Mouse (Mus musculus) neural tube, embryonic 13.5 days (tissue): ENCODE measurements at regions not wholly inside any gene's neighbourhood (a gene's known extent, or its start where the extent isn't known, plus 50 kb on each side); places are given as distances from the start of the nearest gene placed in this dataset.
A peak's percentile ranks its signal among the peaks of the same experiment; 100 is the strongest.

Experiments
- ATAC-seq: fragments of 200-750 bp; cut with Nextera tagmentation; 2 replicates; pipeline ENCODE4 v1.8.0; 2017; ENCODE audit warnings: low read depth, mild to moderate bottlenecking, moderate TSS enrichment, moderate library complexity
- H3K27ac ChIP-seq: fragments of 300-500 bp; sonication (generic); replicated peaks from 2 replicates; pipeline ENCODE4 v1.5.1; 2015; ENCODE audit warnings: moderate library complexity, mild to moderate bottlenecking, inconsistent platforms
- H3K27me3 ChIP-seq: fragments of 300-500 bp; sonication (generic); 2 replicates; pipeline ENCODE4 v1.6.1; 2015; ENCODE audit warnings: mild to moderate bottlenecking, inconsistent platforms
- H3K36me3 ChIP-seq: fragments of 300-500 bp; sonication (generic); 2 replicates; pipeline ENCODE4 v1.6.1; 2015; ENCODE audit warnings: mild to moderate bottlenecking, inconsistent platforms
- H3K4me1 ChIP-seq: fragments of 300-500 bp; sonication (generic); replicated peaks from 2 replicates; pipeline ENCODE4 v1.6.1; 2015; ENCODE audit warnings: inconsistent platforms
- H3K4me2 ChIP-seq: fragments of 300-500 bp; sonication (generic); 2 replicates; pipeline ENCODE4 v1.6.1; 2015; ENCODE audit warnings: inconsistent platforms, mild to moderate bottlenecking, moderate library complexity
- H3K4me3 ChIP-seq: fragments of 300-500 bp; sonication (generic); 2 replicates; pipeline ENCODE4 v1.5.1; 2015; ENCODE audit warnings: mild to moderate bottlenecking, inconsistent platforms
- H3K9ac ChIP-seq: fragments of 300-500 bp; sonication (generic); 2 replicates; pipeline ENCODE4 v1.6.1; 2015; ENCODE audit warnings: moderate library complexity, mild to moderate bottlenecking, inconsistent platforms
- H3K9me3 ChIP-seq: fragments of 300-500 bp; sonication (generic); 2 replicates; pipeline ENCODE4 v1.6.1; 2016; ENCODE audit warnings: inconsistent platforms
- WGBS: fragments of 180-500 bp; shearing (Covaris S2); methylation state at CpG from one replicate; pipeline ENCODE4 v1.1.7; 2015; 5-methylcytosine and 5-hydroxymethylcytosine counted together

- H3K27ac ChIP-seq, result no peak overlapping the region
- no peak for ATAC-seq
- no peaks in the 10 kb centered on the region for H3K27me3 ChIP-seq
- no peak overlapping the region for H3K4me3 ChIP-seq
- no peaks in the 10 kb centered on the region for H3K36me3 ChIP-seq
- no peak overlapping the region for H3K4me2 ChIP-seq
- 84% methylated on average over 1 of the region's 1 CpGs for WGBS
- H3K9me3 ChIP-seq, result no peaks in the 10 kb centered on the region
- no peak overlapping the region for H3K9ac ChIP-seq
- H3K4me1 ChIP-seq, result no peaks in the 10 kb centered on the region
Measured at GRCm38 (mm10) chr16:27783978-27784377, 395.3 kb downstream of the Ccdc50 start.

DNA sequence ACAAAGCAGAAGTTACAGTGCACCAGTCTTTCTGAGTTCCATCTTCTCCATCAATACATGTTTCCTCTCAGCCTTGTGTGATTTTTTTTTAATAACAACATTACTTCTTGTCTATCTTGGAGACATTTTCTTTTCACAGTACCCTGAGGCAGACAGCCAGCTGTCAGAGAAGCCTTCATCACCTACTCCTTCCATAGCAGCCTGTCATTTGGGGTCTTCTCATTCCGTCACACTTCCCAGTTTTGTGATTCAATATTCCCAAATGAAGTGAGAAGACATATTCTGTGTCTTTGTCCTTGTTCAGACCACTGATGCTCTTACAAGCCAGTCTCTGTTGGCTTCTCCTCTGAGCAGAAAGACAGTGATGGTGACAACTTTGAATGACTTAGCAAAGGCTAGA is 404.7 kb downstream of the Ccdc50 start:
- Histone ChIP-seq H3K4me1 (no peaks in the 10 kb centered on the region), H3K9me3 (no peaks in the 10 kb centered on the region), H3K9ac (no peak overlapping the region), H3K27me3 (no peaks in the 10 kb centered on the region), H3K27ac (no peak overlapping the region), H3K4me3 (no peak overlapping the region), H3K36me3 (no peaks in the 10 kb centered on the region), H3K4me2 (no peak overlapping the region)
- ATAC-seq, result no peak
- WGBS, result 95% methylated on average over 1 of the region's 1 CpGs

- 80% methylated on average over 1 of the region's 1 CpGs for WGBS
- Histone ChIP-seq H3K9ac (no peak overlapping the region), H3K4me3 (no peak overlapping the region), H3K27me3 (no peaks in the 10 kb centered on the region), H3K36me3 (no peaks in the 10 kb centered on the region), H3K9me3 (no peaks in the 10 kb centered on the region), H3K27ac (peak overlapping the region; percentile 43; the same call in 1 of the 2 replicates), H3K4me2 (no peak overlapping the region), H3K4me1 (no peaks in the 10 kb centered on the region)
- 0 out of 2 replicates have a peak, but pooled peaks have one; percentile 61 for ATAC-seq
Measured at GRCm38 (mm10) chr16:27794907-27795306, 406.2 kb downstream of the Ccdc50 start.

- H3K9ac ChIP-seq, result no peak overlapping the region
- H3K4me1 ChIP-seq, result no peaks in the 10 kb centered on the region
- 89% methylated on average over 10 of the region's 10 CpGs for WGBS
- no peak for ATAC-seq
- H3K4me3 ChIP-seq, result no peak overlapping the region
- H3K36me3 ChIP-seq, result no peaks in the 10 kb centered on the region
- H3K27ac ChIP-seq, result no peak overlapping the region
- no peak overlapping the region for H3K4me2 ChIP-seq
- no peaks in the 10 kb centered on the region for H3K9me3 ChIP-seq
- H3K27me3 ChIP-seq, result no peaks in the 10 kb centered on the region
Measured at GRCm38 (mm10) chr16:27796153-27796822, 407.6 kb downstream of the Ccdc50 start.

DNA sequence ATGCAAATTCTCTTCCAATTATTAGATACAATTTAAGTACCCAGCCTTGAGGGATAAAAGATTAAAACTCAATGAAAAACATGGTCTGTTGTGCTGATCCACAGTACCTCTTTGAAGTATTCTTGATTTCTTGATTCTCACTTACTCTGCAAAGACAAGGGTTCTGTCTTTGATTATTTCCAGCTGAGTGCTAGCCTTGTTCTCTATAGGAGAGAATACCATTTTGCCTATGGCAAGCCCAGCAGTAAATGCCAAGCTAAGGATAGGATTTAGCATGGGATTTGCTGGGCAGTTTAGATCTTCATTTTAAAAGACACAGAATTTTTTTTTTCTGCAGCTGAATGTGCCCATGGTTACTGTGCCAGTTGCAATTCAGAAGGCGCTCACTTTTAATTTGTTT is 425.8 kb downstream of the Ccdc50 start:
- H3K4me3 ChIP-seq, result no peak overlapping the region
- H3K36me3 ChIP-seq, result no peaks in the 10 kb centered on the region
- no peaks in the 10 kb centered on the region for H3K4me1 ChIP-seq
- WGBS, result 70% methylated on average over 1 of the region's 1 CpGs
- H3K4me2 ChIP-seq, result no peak overlapping the region
- no peaks in the 10 kb centered on the region for H3K9me3 ChIP-seq
- no peaks in the 10 kb centered on the region for H3K27me3 ChIP-seq
- no peak for ATAC-seq
- H3K9ac ChIP-seq, result no peak overlapping the region
- no peak overlapping the region for H3K27ac ChIP-seq
